Mouse (Mus musculus) heart, adult 11 months (tissue): ENCODE results near the gene Serpinb1c.
A peak's percentile ranks its signal among the peaks of the same experiment; 100 is the strongest.
"Not testable (repeated sequence)": the region's sequence is repeated elsewhere in the genome, so short reads cannot be mapped to it uniquely, and the experiment has no call there.

Experiments
- DNase-seq: peaks from one replicate; pipeline ENCODE4 v3.0.0; 2022

The Serpinb1c gene

DNA sequence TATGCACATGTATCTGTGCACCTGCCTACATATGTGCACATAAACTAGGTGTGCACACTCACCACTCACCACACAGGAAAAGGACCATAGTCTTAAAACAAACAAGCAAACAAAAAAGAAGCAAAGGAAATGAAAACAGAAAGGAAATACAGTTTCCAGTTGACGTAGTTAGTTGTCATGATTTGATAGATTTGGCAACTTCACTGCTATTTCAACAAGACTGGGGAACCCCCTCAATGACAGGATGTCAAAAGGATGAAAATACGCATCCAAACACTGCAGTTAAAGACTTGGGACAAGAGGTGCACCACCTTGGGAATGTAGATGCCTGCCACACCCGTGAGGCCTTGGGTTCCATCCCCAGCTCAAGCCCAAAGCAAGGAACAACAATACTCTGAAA lies 33.5 kb downstream of the Serpinb1c start:
- not testable (repeated sequence) for DNase-seq

DNA sequence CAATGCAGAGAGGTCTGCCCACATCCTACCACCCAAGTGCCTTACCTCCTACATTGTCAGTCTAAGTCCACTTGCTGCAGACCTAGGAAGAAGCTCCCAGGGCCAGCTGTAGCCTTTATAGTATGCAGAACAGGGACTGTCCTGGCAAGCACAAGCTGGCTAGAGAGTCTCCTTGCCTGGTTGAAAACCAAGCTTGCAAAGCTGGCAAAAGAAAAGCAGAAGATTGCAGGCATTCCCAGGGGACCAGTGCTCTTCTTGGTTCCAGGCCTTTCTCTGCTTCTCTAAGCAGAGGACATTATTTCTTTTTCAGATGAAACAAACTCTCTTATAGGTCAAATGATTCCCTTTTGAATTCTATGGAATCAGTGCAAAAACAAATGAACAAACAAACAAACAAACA lies 34.6 kb downstream of the Serpinb1c start:
- DNase-seq = no peak

DNA sequence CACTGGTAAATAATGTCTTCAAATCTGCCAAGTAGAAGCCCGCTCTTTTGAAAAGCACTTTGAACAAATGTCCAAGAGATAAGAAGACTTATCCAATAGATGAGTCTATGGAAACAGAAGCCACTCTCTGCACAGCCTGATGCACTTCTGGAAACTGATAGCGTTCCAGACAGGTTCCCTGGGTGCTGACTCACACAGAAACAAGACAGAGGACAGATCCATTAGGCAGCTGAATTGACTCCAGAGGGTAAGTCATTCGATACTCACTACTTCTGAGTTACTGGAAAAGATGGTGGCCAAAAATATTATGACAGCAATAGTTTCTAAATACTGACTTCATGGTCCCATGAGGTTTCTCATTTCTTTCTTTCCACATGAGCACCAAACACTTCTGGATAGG lies 37.2 kb downstream of the Serpinb1c start:
- DNase-seq = peak; percentile 76

DNA sequence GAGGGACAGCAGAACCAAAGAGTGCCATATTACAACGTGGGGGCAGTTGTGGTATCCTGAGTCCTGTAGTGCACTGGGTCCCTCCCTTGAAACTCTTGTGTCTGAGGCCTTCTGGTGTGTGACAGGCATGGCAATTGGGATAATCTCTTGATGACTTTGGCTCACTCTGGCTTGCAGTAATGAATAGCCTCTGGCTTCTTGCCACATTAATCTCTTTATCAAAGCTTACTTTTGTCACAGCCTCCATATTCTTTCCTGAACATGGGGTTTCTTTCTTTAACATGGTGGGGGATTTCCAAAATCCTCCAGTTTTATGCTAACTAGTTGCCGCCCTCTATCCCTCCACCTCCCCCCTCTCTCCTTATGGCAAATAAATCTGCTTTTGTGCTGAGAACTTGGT lies 44.9 kb downstream of the Serpinb1c start:
- no peak for DNase-seq

DNA sequence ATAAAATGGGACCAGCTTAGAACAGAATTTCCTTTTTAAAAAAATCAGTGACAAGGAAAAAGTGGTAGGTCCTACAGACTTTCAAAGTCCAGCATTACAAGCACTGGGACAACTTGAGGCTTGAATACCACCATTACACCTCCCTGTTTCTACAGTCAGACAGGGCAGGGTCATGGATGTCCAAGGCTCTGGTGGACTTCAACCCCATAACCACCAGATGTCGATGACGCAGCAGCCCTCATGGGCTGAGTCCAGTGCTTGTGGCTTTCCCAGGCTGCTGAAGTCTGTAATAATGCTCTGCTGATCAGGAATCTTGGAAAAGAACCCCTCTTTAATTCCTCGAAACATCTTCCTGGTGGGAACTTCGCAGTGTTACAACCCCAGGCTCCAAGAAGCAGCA lies 45.5 kb downstream of the Serpinb1c start:
- no peak for DNase-seq

DNA sequence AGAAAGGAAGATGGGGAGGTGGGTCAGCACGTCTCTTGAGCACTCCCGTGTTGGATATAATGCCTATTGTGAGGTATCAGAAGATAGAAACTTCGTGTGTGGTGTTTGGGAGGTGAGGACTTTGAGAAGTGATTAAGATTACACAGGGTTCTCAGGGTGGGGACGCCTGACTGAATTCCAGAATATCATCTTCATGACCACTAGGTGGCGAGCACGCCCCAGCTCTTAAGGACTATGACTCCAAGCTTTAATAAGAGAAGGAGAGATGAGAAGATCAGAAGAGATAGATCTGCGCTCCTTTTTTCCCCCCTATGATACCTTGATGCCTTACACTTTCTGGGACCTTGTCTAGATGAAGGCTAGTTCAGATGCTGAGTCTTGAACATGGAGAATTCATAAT lies 46.0 kb downstream of the Serpinb1c start:
- peak; percentile 91 for DNase-seq

DNA sequence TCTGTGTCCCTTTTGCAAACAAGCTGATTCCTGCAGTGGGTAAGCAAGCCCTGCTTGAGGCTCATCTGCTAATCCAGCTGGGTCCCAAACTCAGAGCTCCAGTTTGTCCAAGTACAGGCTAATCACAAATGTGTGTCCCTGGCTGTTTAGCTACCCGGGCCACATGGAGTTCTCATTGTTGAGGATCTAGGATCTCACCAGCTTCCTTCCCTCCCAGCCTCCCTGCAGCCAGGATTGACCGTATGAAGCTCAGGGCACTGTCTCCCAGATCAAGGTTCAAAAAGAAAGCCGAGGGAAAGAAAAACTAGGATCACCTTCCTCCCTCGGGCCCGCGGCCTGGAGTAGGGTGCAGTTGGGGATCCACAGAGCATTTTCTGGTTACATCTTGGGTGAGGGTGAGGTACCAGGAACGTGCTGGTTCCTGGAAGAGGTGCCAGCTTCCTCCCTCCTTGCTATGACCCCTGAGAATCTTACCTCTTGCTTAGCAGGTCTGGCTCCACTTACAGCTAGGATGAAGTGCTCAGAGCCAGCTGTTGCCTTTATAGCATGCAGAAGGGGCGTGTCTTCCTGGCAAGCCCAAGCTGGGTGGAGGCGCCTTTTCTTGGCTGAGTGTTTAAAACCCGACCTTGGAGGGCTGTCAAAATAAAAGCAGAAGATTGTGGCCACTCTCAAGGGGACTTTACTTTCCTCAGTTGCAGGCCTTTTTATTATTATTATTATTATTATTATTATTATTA lies 47.2 kb downstream of the Serpinb1c start, which contains the start of gene Serpinb1a:
TSS of gene Serpinb1a (minus strand) at position 518 of the 737 bp plus-strand sequence.
- DNase-seq = peak; percentile 98

DNA sequence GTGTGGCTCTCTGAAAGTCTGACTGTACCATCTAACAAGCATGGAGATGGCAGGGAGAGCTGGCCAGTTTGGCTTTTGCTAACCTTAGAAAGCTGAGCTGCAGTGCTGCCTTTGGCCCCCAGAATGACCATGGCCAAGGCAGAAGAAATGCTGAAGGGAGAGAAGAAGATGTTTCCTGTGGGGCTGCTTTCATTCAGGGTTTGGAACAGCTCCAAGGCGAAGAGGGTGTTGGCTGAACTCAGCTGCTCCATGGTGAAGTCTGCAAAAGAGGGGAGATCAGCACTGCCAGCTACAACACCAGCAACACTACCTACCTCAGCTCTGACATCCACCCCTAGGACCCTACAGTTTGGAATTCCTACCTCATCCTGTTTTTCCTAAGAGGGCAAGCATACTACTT lies 47.9 kb downstream of the Serpinb1c start:
- peak; percentile 83 for DNase-seq

DNA sequence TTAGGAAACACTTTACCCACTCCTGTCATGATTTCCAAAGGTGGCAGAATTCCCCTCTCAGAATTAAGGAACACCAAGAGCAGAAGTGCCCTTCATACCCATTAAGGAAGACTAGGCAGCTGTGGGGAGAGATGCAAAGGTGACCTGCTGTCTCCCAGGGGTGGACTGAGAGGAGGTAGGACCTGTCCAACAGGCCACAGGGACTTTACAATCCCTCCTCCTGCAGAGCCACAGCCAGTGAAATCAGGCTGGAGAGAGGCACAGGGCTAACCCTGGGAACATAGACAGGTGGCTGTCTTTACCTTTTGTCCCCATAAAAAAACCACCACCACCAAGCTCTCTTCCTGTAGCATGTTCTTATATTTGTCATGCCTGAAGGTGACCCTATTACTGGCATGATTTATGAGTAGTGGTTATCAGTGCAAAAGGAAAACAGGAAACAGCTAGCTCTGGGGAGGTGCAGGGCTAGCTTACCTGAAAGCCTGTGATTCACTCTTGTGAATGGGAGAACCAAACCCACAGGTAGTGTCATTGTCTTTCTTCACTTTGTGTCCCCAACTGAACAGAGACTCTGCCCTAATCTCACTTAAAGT lies 48.4 kb downstream of the Serpinb1c start:
- peak; percentile 71 for DNase-seq

DNA sequence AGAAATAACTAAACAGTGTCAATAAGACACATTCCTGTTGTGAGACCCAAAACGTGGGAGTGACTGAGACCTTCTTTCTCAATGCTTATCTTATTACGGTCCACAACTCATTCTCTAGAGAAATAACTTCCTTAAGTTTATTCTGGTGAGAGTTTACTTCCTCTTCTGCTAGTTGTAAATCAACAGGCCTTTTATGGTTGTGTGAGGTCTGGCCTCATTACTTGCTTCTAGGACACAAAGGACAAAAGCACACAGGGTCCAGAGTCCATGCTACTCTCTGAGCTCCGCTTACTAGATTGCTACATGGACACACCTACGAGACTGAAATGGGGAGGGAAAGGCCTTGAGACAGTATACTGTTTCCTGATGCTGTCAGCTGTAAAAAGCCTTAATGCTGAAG lies 48.9 kb downstream of the Serpinb1c start:
- peak; percentile 82 for DNase-seq

DNA sequence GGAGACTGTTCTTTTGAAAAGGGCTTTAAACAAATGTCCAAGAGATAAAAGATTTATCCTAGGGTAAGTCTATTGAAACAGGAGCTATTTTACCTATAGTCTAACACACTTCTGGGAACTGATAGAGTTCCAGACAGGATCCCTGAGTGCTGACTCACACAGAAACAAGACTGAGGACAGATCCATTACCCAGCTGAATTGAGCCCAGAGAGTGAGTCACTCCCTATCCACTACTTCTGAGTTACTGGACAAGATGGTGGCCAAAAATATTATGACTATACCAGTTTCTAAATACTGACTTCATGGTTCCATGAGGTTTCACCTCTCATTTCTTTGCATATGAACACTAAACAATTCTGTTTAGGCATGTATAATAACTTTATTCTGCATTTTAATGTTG lies 51.8 kb downstream of the Serpinb1c start:
- DNase-seq = no peak

DNA sequence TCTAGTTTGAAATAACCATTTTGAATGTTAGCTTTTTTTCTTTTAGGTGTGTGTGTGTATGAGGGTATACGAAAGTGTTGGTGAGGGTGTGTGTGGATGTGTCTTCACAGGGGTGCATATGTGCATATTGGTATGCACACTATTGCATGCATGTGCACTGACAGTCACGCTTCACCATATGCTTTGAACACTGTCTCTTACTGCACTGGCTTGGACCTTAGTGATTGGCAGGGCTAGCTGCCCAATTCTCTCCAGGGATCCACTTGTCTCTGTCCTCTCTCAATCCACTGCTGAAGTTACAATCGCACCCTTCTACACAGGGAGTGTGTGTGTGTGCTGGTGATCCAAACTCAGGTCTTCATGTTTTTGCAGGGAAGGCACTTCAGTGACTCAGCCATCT lies 56.7 kb downstream of the Serpinb1c start:
- DNase-seq = no peak

DNA sequence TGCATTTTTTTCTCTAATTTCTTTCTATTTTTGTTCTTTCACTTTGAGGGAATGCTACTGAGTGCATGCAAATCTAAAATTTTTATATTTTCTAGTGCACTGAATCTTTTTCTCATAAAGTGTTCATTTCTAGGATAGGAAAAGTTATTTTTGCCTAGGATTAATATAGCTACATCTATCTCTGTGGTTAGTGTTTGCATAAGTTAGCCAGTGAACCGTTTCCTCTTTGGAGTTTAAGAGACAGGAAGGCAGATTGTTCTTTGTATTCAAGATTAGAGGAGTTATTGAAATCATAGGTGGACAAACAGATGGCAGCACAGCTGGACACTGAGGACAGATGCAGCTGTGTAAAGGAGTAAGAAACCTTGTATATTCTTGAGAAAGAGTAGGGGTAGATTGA lies 58.7 kb downstream of the Serpinb1c start:
- no peak for DNase-seq

DNA sequence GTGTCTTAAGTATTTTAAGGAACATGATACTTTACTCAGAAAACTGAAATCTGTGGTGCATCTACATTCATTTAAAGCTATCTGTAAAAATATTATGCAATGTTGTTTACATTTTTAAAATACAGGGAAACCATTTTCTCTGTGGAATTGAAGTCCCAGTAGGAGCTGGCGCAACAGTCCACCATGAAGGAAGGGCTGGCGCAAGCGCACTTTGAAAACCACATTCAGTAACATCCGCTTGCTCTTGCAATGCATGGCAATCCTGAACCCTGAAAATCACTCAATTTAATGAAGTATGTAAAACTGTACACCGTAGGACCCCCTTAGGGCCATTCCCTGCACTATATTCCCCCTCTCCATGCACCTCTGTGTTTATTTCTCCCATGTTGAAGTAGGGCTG lies 63.5 kb downstream of the Serpinb1c start:
- no peak for DNase-seq

DNA sequence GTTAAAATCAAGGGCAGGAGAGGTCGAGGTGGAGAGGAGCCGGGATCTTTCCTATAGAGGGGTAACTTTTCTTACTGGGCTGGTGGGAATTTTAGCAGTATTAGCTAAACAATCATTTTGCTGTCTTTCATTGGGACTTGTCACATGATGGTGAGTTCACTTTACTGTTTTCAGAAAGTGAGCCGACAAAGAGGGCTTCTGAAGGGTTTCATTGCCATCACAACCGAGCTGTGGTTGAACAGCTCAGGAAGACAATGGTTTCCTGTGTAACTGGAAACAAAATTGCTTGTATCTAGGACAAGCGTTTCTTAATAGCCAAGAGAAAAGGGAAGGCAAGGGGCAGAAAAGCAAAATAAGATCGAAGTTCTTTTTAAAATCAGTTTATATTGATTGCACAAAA lies 64.8 kb downstream of the Serpinb1c start:
- no peak for DNase-seq

DNA sequence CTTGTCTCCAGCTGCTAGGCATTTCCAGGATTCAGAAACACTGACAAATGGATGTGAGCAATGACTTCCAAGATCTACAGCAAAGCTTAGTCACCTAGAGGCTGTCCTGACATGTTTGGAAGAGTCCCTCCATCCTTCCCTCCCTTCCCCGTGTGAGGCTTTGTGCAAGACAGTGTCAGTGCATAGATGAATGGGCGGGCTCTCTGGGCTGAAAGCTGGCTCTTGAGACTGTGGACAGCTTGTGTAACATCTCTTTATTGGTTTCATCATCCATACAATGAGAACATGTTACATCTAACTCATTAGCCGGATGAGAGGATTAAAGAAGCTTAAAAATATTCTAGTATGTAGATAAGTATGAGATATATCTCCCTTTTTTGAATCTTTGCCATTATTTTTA lies 65.2 kb downstream of the Serpinb1c start:
- no peak for DNase-seq

DNA sequence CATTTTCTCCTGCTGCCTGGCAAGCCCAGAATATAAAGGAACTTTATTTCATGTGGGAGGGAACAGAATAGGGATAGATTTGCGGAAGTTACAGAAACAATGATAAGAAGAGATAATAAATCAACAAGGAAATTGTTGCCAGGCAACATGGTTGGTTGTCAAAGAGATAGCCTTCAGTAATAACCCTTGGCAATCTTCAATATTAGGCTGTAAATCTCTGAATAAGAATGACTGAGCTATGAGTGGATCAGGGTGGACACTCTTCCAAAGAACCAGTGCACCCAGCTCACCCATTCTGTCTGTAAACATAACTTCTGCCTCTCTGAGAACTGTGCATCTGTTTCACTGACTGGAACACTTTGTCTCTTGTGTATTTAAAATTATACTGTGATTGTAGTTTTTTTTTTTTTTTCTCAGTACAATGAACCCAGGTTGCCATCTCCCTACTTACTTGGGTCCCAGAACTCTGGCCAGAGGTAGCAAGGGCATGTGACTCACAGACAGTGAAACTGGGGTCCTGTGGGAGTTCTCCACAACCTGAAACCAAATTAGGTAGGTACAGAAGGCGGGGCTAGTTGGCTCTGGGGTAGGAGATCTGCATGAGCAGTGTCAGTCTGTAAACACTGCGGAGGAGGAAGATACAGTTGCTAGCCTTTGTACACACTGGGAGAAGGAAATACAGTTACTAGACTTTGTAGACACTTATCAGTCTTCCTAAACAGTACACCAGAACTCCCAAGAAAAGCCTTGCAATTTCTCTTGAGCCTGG lies 66.3 kb downstream of the Serpinb1c start:
- no peak for DNase-seq
